Mouse (Mus musculus): ENCODE measurements around the gene Trappc1. TPM values are rescaled to one million over a fixed set of nuclear protein-coding genes. Genes with fewer than 3 reads are reported as not detected.
A peak's percentile ranks its signal among the peaks of the same experiment; 100 is the strongest.

The Trappc1 gene
- polyA plus RNA-seq (2015; fragmentation: Nextera tagmentation; extraction: Ambion mirVana), result 109 TPM in 2 replicates

DNA sequence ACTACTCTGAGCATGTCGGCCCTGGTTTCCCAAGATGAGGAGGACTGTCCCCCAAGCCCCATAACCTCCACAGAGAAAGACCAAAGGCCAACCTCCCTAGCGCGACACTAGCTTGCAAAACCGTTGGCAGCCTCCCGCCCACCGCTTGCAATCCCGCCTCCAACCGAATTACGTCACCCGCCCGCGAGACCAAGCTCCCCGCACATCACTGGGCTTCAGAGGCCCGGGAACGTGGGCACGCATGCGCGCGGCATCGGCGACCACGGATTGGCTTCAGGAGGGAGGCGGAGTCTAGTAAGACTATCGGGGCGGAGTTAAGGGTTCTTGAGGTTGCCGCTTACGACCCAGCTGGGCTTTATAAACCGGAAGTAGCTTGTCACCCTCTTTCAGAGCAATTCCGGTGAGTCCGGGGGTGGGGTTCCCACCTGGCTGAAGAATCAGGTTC, at the start of gene Trappc1, which contains the start of gene Cntrob:
TSS of gene Trappc1 (plus strand) at position 314 of the 445 bp plus-strand sequence.
TSS of gene Cntrob (minus strand) at position 109 of the 445 bp plus-strand sequence.
- H3K4me1 ChIP-seq (ENCODE audit: insufficient read depth, low read depth, low read length), result peaks cover 20% of the 10 kb centered on the region
- peak within 1 kb of the TSS; percentile 83 for H3K27ac ChIP-seq (ENCODE audit: low read length)
- under 1% methylated on average over 30 of the region's 30 CpGs for WGBS
- no peak for TF ChIP-seq CTCF (IDR thresholded peaks at IDR 0.05)
- TF ChIP-seq EP300 (IDR thresholded peaks at IDR 0.05), result 0 out of 2 replicates have a peak, but pooled peaks have one; percentile 20
- peak within 1 kb of the TSS; percentile 62 for H3K4me3 ChIP-seq (ENCODE audit: low read depth, low read length)
- ATAC-seq, result peak; percentile 96
- H3K9me3 ChIP-seq (ENCODE audit: low read length), result no peaks in the 10 kb centered on the region
- DNase-seq (ENCODE audit: low spot score), result peak; percentile 100
- H3K36me3 ChIP-seq (ENCODE audit: insufficient read depth, low read length), result no peaks in the 10 kb centered on the region
- H3K27me3 ChIP-seq (replicated peaks; ENCODE audit: insufficient read depth, low read length), result no peaks in the 10 kb centered on the region
- H3K4me2 ChIP-seq (replicated peaks; ENCODE audit: low read depth, low read length), result peak within 1 kb of the TSS; percentile 62
- peak within 1 kb of the TSS; percentile 65 for H3K9ac ChIP-seq (replicated peaks; ENCODE audit: low read depth)

- Histone ChIP-seq H3K4me2 (replicated peaks; ENCODE audit: low read depth, low read length) (no peak overlapping the region), H3K27ac (ENCODE audit: low read length) (no peak overlapping the region), H3K36me3 (ENCODE audit: insufficient read depth, low read length) (no peaks in the 10 kb centered on the region), H3K4me3 (ENCODE audit: low read depth, low read length) (no peak overlapping the region), H3K27me3 (replicated peaks; ENCODE audit: insufficient read depth, low read length) (no peaks in the 10 kb centered on the region), H3K9ac (replicated peaks; ENCODE audit: low read depth) (no peak overlapping the region), H3K9me3 (ENCODE audit: low read length) (no peaks in the 10 kb centered on the region), H3K4me1 (ENCODE audit: insufficient read depth, low read depth, low read length) (no peaks in the 10 kb centered on the region)
- ATAC-seq (no peak), DNase-seq (ENCODE audit: low spot score) (no peak)
- no peak for TF ChIP-seq CTCF (IDR thresholded peaks at IDR 0.05)
- TF ChIP-seq EP300 (IDR thresholded peaks at IDR 0.05), result no peak
- 53% methylated on average over 6 of the region's 6 CpGs for WGBS
These were observed 48.1 kb upstream of the Trappc1 start for GRCm38 (mm10) chr11:69275650-69276049.

GRCm38 (mm10) chr11:69276081-69276480, 47.7 kb upstream of the Trappc1 start:
- no peak for TF ChIP-seq EP300 (IDR thresholded peaks at IDR 0.05)
- no peak for TF ChIP-seq CTCF (IDR thresholded peaks at IDR 0.05)
- 32% methylated on average over 2 of the region's 2 CpGs for WGBS
- Histone ChIP-seq H3K27ac (ENCODE audit: low read length) (no peak overlapping the region), H3K4me2 (replicated peaks; ENCODE audit: low read depth, low read length) (no peak overlapping the region), H3K27me3 (replicated peaks; ENCODE audit: insufficient read depth, low read length) (no peaks in the 10 kb centered on the region), H3K4me3 (ENCODE audit: low read depth, low read length) (no peak overlapping the region), H3K36me3 (ENCODE audit: insufficient read depth, low read length) (no peaks in the 10 kb centered on the region), H3K4me1 (ENCODE audit: insufficient read depth, low read depth, low read length) (no peaks in the 10 kb centered on the region), H3K9me3 (ENCODE audit: low read length) (no peaks in the 10 kb centered on the region), H3K9ac (replicated peaks; ENCODE audit: low read depth) (no peak overlapping the region)
- ATAC-seq (no peak), DNase-seq (ENCODE audit: low spot score) (no peak)

DNA sequence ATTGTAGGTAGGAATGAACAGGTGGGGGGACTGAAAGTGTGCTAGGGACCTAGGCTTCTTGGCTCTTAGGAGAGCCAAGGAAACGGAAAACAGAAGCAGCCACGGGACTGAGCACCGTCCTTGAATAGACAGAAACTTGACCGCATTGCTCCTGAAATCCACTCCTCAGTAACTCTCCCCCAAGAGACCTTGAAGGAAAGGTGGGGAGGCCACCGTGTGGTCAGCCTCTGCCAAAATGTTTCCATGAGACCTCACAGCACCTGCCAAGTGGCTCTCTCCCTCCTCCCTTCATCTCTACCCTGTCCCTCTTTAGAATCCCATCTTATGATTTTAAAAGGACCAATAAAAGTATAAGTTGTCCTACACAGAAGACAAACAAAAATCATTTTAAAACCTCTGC, 46.5 kb upstream of the Trappc1 start:
- H3K36me3 ChIP-seq (ENCODE audit: insufficient read depth, low read length), result no peaks in the 10 kb centered on the region
- ATAC-seq (no peak), DNase-seq (ENCODE audit: low spot score) (no peak)
- no peaks in the 10 kb centered on the region for H3K27me3 ChIP-seq (replicated peaks; ENCODE audit: insufficient read depth, low read length)
- TF ChIP-seq EP300 (IDR thresholded peaks at IDR 0.05), result no peak
- no peak for TF ChIP-seq CTCF (IDR thresholded peaks at IDR 0.05)
- H3K4me2 ChIP-seq (replicated peaks; ENCODE audit: low read depth, low read length), result no peak overlapping the region
- no peaks in the 10 kb centered on the region for H3K9me3 ChIP-seq (ENCODE audit: low read length)
- H3K4me1 ChIP-seq (ENCODE audit: insufficient read depth, low read depth, low read length), result no peaks in the 10 kb centered on the region
- 68% methylated on average over 5 of the region's 5 CpGs for WGBS
- H3K27ac ChIP-seq (ENCODE audit: low read length), result no peak overlapping the region
- no peak overlapping the region for H3K9ac ChIP-seq (replicated peaks; ENCODE audit: low read depth)
- H3K4me3 ChIP-seq (ENCODE audit: low read depth, low read length), result no peak overlapping the region

DNA sequence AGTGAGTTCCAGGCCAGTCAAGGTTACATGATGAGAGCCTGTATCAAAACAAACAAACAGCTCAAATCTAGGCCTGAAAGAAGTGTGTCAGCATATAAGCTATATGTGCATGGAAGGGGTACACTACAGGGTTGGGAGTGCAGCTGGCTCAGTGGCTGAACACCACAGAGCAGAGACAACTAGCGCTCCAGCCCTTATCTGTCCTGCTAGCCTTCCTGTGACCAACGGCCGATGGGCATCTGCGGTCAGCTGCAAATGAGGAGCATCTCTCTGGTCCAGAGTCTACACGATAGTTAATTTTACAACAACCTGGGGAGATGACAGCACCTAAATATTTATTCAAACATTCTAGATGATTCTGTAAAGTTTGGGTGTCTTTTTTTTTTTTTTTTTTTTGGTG, 32.7 kb upstream of the Trappc1 start:
- DNase-seq (ENCODE audit: low spot score), result no peak
- ATAC-seq, result no peak
- Histone ChIP-seq H3K27ac (ENCODE audit: low read length) (no peak overlapping the region), H3K36me3 (ENCODE audit: insufficient read depth, low read length) (no peaks in the 10 kb centered on the region), H3K9ac (replicated peaks; ENCODE audit: low read depth) (no peak overlapping the region), H3K4me1 (ENCODE audit: insufficient read depth, low read depth, low read length) (no peaks in the 10 kb centered on the region), H3K27me3 (replicated peaks; ENCODE audit: insufficient read depth, low read length) (no peaks in the 10 kb centered on the region), H3K9me3 (ENCODE audit: low read length) (no peaks in the 10 kb centered on the region), H3K4me2 (replicated peaks; ENCODE audit: low read depth, low read length) (no peak overlapping the region), H3K4me3 (ENCODE audit: low read depth, low read length) (no peak overlapping the region)
- TF ChIP-seq CTCF (IDR thresholded peaks at IDR 0.05), result no peak
- 84% methylated on average over 5 of the region's 5 CpGs for WGBS

- Histone ChIP-seq H3K4me2 (replicated peaks; ENCODE audit: low read depth, low read length) (no peak overlapping the region), H3K4me1 (ENCODE audit: insufficient read depth, low read depth, low read length) (no peaks in the 10 kb centered on the region), H3K9ac (replicated peaks; ENCODE audit: low read depth) (no peak overlapping the region), H3K27ac (ENCODE audit: low read length) (no peak overlapping the region), H3K4me3 (ENCODE audit: low read depth, low read length) (no peak overlapping the region), H3K9me3 (ENCODE audit: low read length) (no peaks in the 10 kb centered on the region), H3K27me3 (replicated peaks; ENCODE audit: insufficient read depth, low read length) (no peaks in the 10 kb centered on the region), H3K36me3 (ENCODE audit: insufficient read depth, low read length) (no peaks in the 10 kb centered on the region)
- WGBS, result 86% methylated on average over 3 of the region's 3 CpGs
- DNase-seq (ENCODE audit: low spot score) (no peak), ATAC-seq (no peak)
- TF ChIP-seq CTCF (IDR thresholded peaks at IDR 0.05) (no peak), EP300 (IDR thresholded peaks at IDR 0.05) (no peak)
These were observed 28.5 kb upstream of the Trappc1 start for GRCm38 (mm10) chr11:69295286-69295685.

- ATAC-seq, result no peak
- Histone ChIP-seq H3K27me3 (replicated peaks; ENCODE audit: insufficient read depth, low read length) (no peaks in the 10 kb centered on the region), H3K4me2 (replicated peaks; ENCODE audit: low read depth, low read length) (no peak overlapping the region), H3K9me3 (ENCODE audit: low read length) (no peaks in the 10 kb centered on the region), H3K4me1 (ENCODE audit: insufficient read depth, low read depth, low read length) (no peaks in the 10 kb centered on the region), H3K27ac (ENCODE audit: low read length) (no peak overlapping the region), H3K9ac (replicated peaks; ENCODE audit: low read depth) (no peak overlapping the region), H3K36me3 (ENCODE audit: insufficient read depth, low read length) (no peaks in the 10 kb centered on the region), H3K4me3 (ENCODE audit: low read depth, low read length) (no peak overlapping the region)
- TF ChIP-seq EP300 (IDR thresholded peaks at IDR 0.05) (no peak), CTCF (IDR thresholded peaks at IDR 0.05) (no peak)
- DNase-seq (ENCODE audit: low spot score), result no peak
- 78% methylated on average over 2 of the region's 2 CpGs for WGBS
These were observed 26.0 kb upstream of the Trappc1 start for GRCm38 (mm10) chr11:69297799-69298198.
